Mouse (Mus musculus) testis, postnatal 14 days (tissue): ENCODE measurements around the gene Fam170b.

ENCODE experiments used
- DNase-seq: peaks from one replicate; pipeline ENCODE4 v3.0.0; 2021; ENCODE audit warnings: low spot score

Fam170b gene

GRCm38 (mm10) chr14:32827994-32828650 lies 5.6 kb upstream of the Fam170b start:
- DNase-seq = peak; percentile 40

GRCm38 (mm10) chr14:32835181-32835580 lies 1.4 kb downstream of the Fam170b start:
- no peak for DNase-seq

GRCm38 (mm10) chr14:32835596-32835995 lies 1.8 kb downstream of the Fam170b start:
- DNase-seq = no peak

- DNase-seq = no peak
Measured at GRCm38 (mm10) chr14:32836191-32836590, 2.4 kb downstream of the Fam170b start.

GRCm38 (mm10) chr14:32842052-32842451 lies 8.3 kb downstream of the Fam170b start:
- no peak for DNase-seq

DNA sequence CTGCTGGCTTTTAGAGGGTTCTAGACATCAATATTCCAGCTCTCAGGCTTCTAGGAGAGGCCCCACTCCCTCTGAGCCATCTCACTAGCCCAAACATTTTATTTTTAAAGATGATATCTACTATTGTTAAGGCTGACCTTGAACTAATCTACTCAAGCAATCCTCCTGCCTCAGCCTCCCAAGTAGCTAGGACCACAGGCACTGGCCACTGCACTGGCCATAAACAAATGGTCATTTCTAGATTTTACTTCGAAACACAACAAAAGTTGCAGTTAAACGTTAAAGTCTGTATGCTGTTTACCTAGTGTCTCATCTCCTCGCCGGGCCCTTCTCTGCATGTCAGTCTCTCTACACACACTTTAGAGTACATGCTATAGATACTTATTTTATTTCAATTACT lies 20.3 kb downstream of the Fam170b start:
- no peak for DNase-seq

GRCm38 (mm10) chr14:32856246-32856645 lies 22.5 kb downstream of the Fam170b start:
- DNase-seq = no peak

DNA sequence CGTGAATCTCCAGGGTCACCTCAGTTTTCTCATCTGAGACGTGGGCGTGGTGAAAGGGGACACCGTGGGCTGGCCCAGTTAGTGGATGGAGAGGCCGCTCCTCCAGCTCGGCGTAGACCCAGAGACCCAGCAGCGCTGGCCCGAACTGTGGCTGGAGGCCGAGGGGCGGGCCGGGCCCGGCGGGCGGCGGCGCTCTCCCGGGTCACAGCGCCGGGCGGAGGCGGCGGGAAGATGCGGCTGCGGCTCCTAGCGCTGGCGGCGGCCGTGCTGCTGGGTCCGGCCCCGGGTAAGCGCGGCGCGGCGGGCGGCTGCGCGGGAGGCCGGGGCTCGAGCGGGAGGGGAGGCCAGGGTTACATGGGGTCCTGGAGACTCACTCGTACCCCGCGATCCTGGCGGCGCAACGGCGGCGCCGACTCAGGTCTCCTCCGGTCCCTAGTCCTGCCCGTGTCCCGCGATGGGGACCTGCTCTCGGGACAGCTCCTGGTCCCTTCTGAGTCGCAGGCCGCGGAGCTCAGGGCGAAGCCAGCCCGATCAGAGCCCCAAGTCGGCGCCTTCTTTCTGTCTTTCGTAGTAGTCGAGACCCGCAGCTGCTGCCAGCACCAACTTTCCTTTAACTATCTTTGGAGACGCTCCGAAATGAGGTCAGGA lies 23.0 kb downstream of the Fam170b start, which contains the start of gene Vstm4:
TSS of gene Vstm4 (plus strand) at position 76 of the 648 bp plus-strand sequence.
- peak; percentile 74 for DNase-seq

GRCm38 (mm10) chr14:32858361-32858760 lies 24.6 kb downstream of the Fam170b start:
- DNase-seq = no peak

DNA sequence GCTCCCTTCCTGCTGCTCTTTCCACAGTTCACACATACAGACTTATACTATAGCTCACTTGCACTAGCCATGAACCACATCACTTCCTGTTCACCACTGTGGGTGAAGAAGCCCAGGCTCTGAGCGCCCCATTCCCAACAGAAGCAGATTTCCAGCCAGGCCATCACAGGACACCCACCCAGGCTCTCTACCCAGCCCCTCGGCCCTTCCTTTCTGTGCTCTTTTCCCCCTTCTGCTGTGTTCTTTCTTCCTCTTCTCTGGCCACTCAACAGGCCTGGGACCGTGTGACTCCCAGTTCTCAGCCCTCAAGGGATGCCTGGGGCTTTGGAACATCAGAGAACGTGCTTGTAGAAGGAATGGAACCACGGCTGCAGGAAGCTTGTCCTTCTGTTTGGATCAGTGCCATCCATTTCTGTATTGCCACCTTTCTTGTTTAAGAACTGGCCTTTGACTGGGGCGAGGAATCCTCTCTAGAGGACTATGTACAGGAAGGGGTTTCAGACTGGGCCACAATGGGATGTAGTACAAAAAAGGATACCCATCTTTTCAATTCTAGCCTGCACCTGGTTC lies 25.3 kb downstream of the Fam170b start:
- DNase-seq = no peak

GRCm38 (mm10) chr14:32859831-32860569 lies 26.2 kb downstream of the Fam170b start:
- peak; percentile 79 for DNase-seq

- no peak for DNase-seq
Measured at GRCm38 (mm10) chr14:32861149-32861581, 27.4 kb downstream of the Fam170b start.

DNA sequence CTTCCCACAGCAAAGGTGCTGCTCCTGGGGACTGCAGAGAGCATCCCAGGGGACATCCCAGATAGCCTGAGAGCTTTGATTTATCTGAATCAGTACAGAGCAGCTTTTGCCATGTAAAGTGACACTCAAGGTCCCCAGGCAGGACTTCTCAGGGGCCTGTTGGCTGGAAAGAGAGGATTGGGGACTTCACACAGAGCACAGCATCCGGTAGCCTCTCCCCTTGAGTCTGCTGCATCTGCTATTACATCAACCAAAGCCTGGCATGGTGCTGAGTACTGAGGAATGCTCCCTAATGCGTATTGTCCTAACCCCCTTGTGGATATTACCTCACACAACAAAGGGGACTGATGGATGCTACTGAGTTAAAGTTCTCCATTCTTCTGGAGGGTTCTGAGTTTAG lies 27.9 kb downstream of the Fam170b start:
- no peak for DNase-seq

GRCm38 (mm10) chr14:32865331-32865730 lies 31.6 kb downstream of the Fam170b start:
- DNase-seq = no peak

GRCm38 (mm10) chr14:32871963-32872362 lies 38.2 kb downstream of the Fam170b start:
- DNase-seq = no peak

GRCm38 (mm10) chr14:32877549-32877948 lies 43.8 kb downstream of the Fam170b start:
- no peak for DNase-seq

DNA sequence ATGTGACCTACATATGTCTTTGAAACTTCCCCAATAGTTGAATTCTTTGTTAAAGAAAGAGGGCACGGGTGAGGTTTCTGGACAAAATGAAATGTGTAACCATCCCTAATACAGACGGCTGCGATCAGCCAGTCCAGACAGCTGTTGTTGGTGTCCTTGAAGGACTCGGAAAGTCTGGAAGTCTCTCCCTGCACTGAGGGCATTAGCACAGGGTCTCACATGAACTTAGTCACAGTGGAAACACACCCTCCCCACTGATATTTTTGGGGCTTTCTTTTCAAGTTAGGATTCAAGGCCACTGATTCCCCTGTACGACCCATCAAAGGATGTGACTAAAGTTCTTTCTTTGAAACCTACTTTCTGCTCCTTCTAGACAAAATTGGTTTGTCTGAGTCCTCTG lies 46.6 kb downstream of the Fam170b start:
- DNase-seq = no peak

GRCm38 (mm10) chr14:32881693-32882092 lies 47.9 kb downstream of the Fam170b start:
- DNase-seq = peak; percentile 81
